Mouse (Mus musculus) heart, embryonic 15.5 days (tissue): ENCODE measurements around the gene Phactr1. TPM values are rescaled to one million over a fixed set of nuclear protein-coding genes. Genes with fewer than 3 reads are reported as not detected.

Experiments
- ATAC-seq: fragments of 200-750 bp; cut with Nextera tagmentation; replicated peaks from 2 replicates; pipeline ENCODE4 v1.8.0; 2017; ENCODE audit warnings: low read depth, moderate TSS enrichment; ENCODE audit not compliant: insufficient number of reproducible peaks, insufficient read depth, low FRiP score
- H3K27ac ChIP-seq: fragments of 300-500 bp; sonication (generic); 2 replicates; pipeline ENCODE4 v1.5.1; 2015; ENCODE audit warnings: mild to moderate bottlenecking, inconsistent platforms
- H3K27me3 ChIP-seq: fragments of 300-500 bp; sonication (generic); 2 replicates; pipeline ENCODE4 v1.6.1; 2015; ENCODE audit warnings: inconsistent platforms
- H3K36me3 ChIP-seq: fragments of 300-500 bp; sonication (generic); 2 replicates; pipeline ENCODE4 v1.6.1; 2015; ENCODE audit warnings: mild to moderate bottlenecking, inconsistent platforms
- H3K4me1 ChIP-seq: fragments of 300-500 bp; sonication (generic); replicated peaks from 2 replicates; pipeline ENCODE4 v1.6.1; 2015; ENCODE audit warnings: inconsistent platforms
- H3K4me2 ChIP-seq: fragments of 300-500 bp; sonication (generic); 2 replicates; pipeline ENCODE4 v1.6.1; 2015; ENCODE audit warnings: inconsistent platforms, mild to moderate bottlenecking, moderate library complexity
- H3K4me3 ChIP-seq: fragments of 300-500 bp; sonication (generic); 2 replicates; pipeline ENCODE4 v1.5.1; 2015; ENCODE audit warnings: mild to moderate bottlenecking, inconsistent platforms
- H3K9ac ChIP-seq: fragments of 300-500 bp; sonication (generic); 2 replicates; pipeline ENCODE4 v1.6.1; 2015; ENCODE audit warnings: mild to moderate bottlenecking, inconsistent platforms
- H3K9me3 ChIP-seq: fragments of 300-500 bp; sonication (generic); replicated peaks from 2 replicates; pipeline ENCODE4 v1.6.1; 2016; ENCODE audit warnings: inconsistent platforms
- WGBS: fragments of 180-500 bp; shearing (Covaris S2); methylation state at CpG from one replicate; pipeline ENCODE4 v1.1.7; 2015; ENCODE audit warnings: mixed read lengths; 5-methylcytosine and 5-hydroxymethylcytosine counted together
- polyA plus RNA-seq: library from polyadenylated mRNA; unstranded; fragments of >200 nt; fragmentation: Nextera tagmentation; extraction: Ambion mirVana; gene quantifications from 2 replicates; pipeline ENCODE4 v1.2.1, GENCODE M21; 2015

Gene Phactr1
- polyA plus RNA-seq, 1 experiment from 2014 or later, result 6.5 TPM

- no peak overlapping the region for H3K27ac ChIP-seq
- H3K9me3 ChIP-seq, result no peaks in the 10 kb centered on the region
These were observed 221.4 kb downstream of the Phactr1 start for GRCm38 (mm10) chr13:42901837-42902236.

GRCm38 (mm10) chr13:42902859-42903258 lies 222.4 kb downstream of the Phactr1 start:
- no peaks in the 10 kb centered on the region for H3K36me3 ChIP-seq
- H3K27me3 ChIP-seq, result 0 out of 2 replicates have a peak, but pooled peaks cover 3% of the 10 kb centered on the region
- H3K4me1 ChIP-seq, result peaks cover 17% of the 10 kb centered on the region
- H3K27ac ChIP-seq, result no peak overlapping the region
- no peak overlapping the region for H3K9ac ChIP-seq
- no peak overlapping the region for H3K4me2 ChIP-seq
- no peak overlapping the region for H3K4me3 ChIP-seq
- ATAC-seq, result no peak
- H3K9me3 ChIP-seq, result no peaks in the 10 kb centered on the region
- 74% methylated on average over 3 of the region's 3 CpGs for WGBS

More at GRCm38 (mm10) chr13:42901837-42902236, 221.4 kb downstream of the Phactr1 start:
- H3K4me1 ChIP-seq, result peaks cover 12% of the 10 kb centered on the region
- H3K4me2 ChIP-seq, result no peak overlapping the region
- 0 out of 2 replicates have a peak, but pooled peaks cover 3% of the 10 kb centered on the region for H3K27me3 ChIP-seq
- no peak for ATAC-seq
- H3K9ac ChIP-seq, result no peak overlapping the region
- no peak overlapping the region for H3K4me3 ChIP-seq
- no peaks in the 10 kb centered on the region for H3K36me3 ChIP-seq
- 87% methylated on average over 2 of the region's 2 CpGs for WGBS

- H3K4me2 ChIP-seq, result no peak overlapping the region
- peaks cover 17% of the 10 kb centered on the region for H3K4me1 ChIP-seq
- H3K27me3 ChIP-seq, result 0 out of 2 replicates have a peak, but pooled peaks cover 3% of the 10 kb centered on the region
- H3K27ac ChIP-seq, result no peak overlapping the region
- no peaks in the 10 kb centered on the region for H3K9me3 ChIP-seq
- WGBS, result 38% methylated on average over 4 of the region's 4 CpGs
- no peaks in the 10 kb centered on the region for H3K36me3 ChIP-seq
- H3K4me3 ChIP-seq, result no peak overlapping the region
- H3K9ac ChIP-seq, result no peak overlapping the region
- ATAC-seq, result no peak
These were observed 225.4 kb downstream of the Phactr1 start for GRCm38 (mm10) chr13:42905818-42906217.

- Histone ChIP-seq H3K4me1 (peaks cover 17% of the 10 kb centered on the region), H3K27ac (peak overlapping the region; percentile 52; the same call in 1 of the 2 replicates), H3K4me3 (no peak overlapping the region), H3K27me3 (no peaks in the 10 kb centered on the region), H3K36me3 (no peaks in the 10 kb centered on the region), H3K4me2 (no peak overlapping the region), H3K9ac (no peak overlapping the region), H3K9me3 (no peaks in the 10 kb centered on the region)
- WGBS, result 69% methylated on average over 12 of the region's 12 CpGs
- ATAC-seq, result no peak
These were observed 226.6 kb downstream of the Phactr1 start for GRCm38 (mm10) chr13:42906990-42907389.

- Histone ChIP-seq H3K27me3 (peaks cover 7% of the 10 kb centered on the region; the same call in 1 of the 2 replicates), H3K4me2 (no peak overlapping the region), H3K9me3 (no peaks in the 10 kb centered on the region), H3K4me3 (no peak overlapping the region), H3K4me1 (peaks cover 20% of the 10 kb centered on the region), H3K27ac (no peak overlapping the region), H3K36me3 (no peaks in the 10 kb centered on the region), H3K9ac (no peak overlapping the region)
- no peak for ATAC-seq
- 66% methylated on average over 4 of the region's 4 CpGs for WGBS
These were observed 234.7 kb downstream of the Phactr1 start for GRCm38 (mm10) chr13:42915081-42915480.

GRCm38 (mm10) chr13:42915851-42916193 lies 235.4 kb downstream of the Phactr1 start:
- Histone ChIP-seq H3K36me3 (no peaks in the 10 kb centered on the region), H3K27ac (no peak overlapping the region), H3K4me2 (peak overlapping the region; percentile 99), H3K4me1 (peaks cover 20% of the 10 kb centered on the region), H3K9ac (peak overlapping the region; percentile 61), H3K9me3 (no peaks in the 10 kb centered on the region), H3K27me3 (peaks cover 7% of the 10 kb centered on the region; the same call in 1 of the 2 replicates), H3K4me3 (peak overlapping the region; percentile 67)
- ATAC-seq, result no peak
- WGBS, result 26% methylated on average over 6 of the region's 6 CpGs

GRCm38 (mm10) chr13:42916194-42917033 lies 236.0 kb downstream of the Phactr1 start:
- H3K36me3 ChIP-seq, result no peaks in the 10 kb centered on the region
- no peaks in the 10 kb centered on the region for H3K9me3 ChIP-seq
- WGBS, result under 1% methylated on average over 74 of the region's 74 CpGs
- ATAC-seq, result peak; percentile 22; the same call in 1 of the 2 replicates
- peak overlapping the region; percentile 99 for H3K4me2 ChIP-seq
- H3K27ac ChIP-seq, result no peak overlapping the region
- H3K27me3 ChIP-seq, result peaks cover 7% of the 10 kb centered on the region; the same call in 1 of the 2 replicates
- H3K9ac ChIP-seq, result peak overlapping the region; percentile 61
- H3K4me3 ChIP-seq, result peak overlapping the region; percentile 67
- peaks cover 20% of the 10 kb centered on the region for H3K4me1 ChIP-seq

GRCm38 (mm10) chr13:42917251-42917650 lies 236.8 kb downstream of the Phactr1 start:
- Histone ChIP-seq H3K36me3 (no peaks in the 10 kb centered on the region), H3K4me1 (peaks cover 20% of the 10 kb centered on the region), H3K27me3 (peaks cover 7% of the 10 kb centered on the region; the same call in 1 of the 2 replicates), H3K9ac (peak overlapping the region; percentile 20; the same call in 1 of the 2 replicates), H3K27ac (no peak overlapping the region), H3K4me2 (peak overlapping the region; percentile 99), H3K4me3 (peak overlapping the region; percentile 67), H3K9me3 (no peaks in the 10 kb centered on the region)
- WGBS, result 32% methylated on average over 6 of the region's 6 CpGs
- no peak for ATAC-seq

GRCm38 (mm10) chr13:42920062-42920461 lies 239.6 kb downstream of the Phactr1 start:
- Histone ChIP-seq H3K4me2 (no peak overlapping the region), H3K27ac (no peak overlapping the region), H3K36me3 (no peaks in the 10 kb centered on the region), H3K4me3 (no peak overlapping the region), H3K4me1 (peaks cover 20% of the 10 kb centered on the region), H3K27me3 (peaks cover 7% of the 10 kb centered on the region; the same call in 1 of the 2 replicates), H3K9me3 (no peaks in the 10 kb centered on the region), H3K9ac (no peak overlapping the region)
- ATAC-seq, result no peak
- 78% methylated on average over 2 of the region's 2 CpGs for WGBS

GRCm38 (mm10) chr13:42921769-42922450 lies 241.5 kb downstream of the Phactr1 start:
- Histone ChIP-seq H3K27ac (no peak overlapping the region), H3K36me3 (no peaks in the 10 kb centered on the region), H3K9me3 (no peaks in the 10 kb centered on the region), H3K9ac (no peak overlapping the region), H3K4me1 (peaks cover 8% of the 10 kb centered on the region), H3K4me2 (no peak overlapping the region), H3K27me3 (no peaks in the 10 kb centered on the region), H3K4me3 (no peak overlapping the region)
- ATAC-seq, result no peak
- WGBS, result 84% methylated on average over 10 of the region's 10 CpGs

GRCm38 (mm10) chr13:42927778-42928177 lies 247.4 kb downstream of the Phactr1 start:
- H3K27me3 ChIP-seq, result no peaks in the 10 kb centered on the region
- ATAC-seq, result no peak
- H3K4me3 ChIP-seq, result no peak overlapping the region
- H3K4me1 ChIP-seq, result no peaks in the 10 kb centered on the region
- H3K4me2 ChIP-seq, result no peak overlapping the region
- H3K9ac ChIP-seq, result no peak overlapping the region
- no peaks in the 10 kb centered on the region for H3K9me3 ChIP-seq
- H3K27ac ChIP-seq, result no peak overlapping the region
- 90% methylated on average over 11 of the region's 11 CpGs for WGBS
- H3K36me3 ChIP-seq, result no peaks in the 10 kb centered on the region
